In genomic region chr6:35567755-35568154, GRCm38 (mm10) we compare ENCODE assay signal across 8 mouse cellular contexts. TPM values are rescaled to one million over a fixed set of nuclear protein-coding genes. Genes with fewer than 3 reads are reported as not detected.
DNase-seq lines count a peak whose midpoint lies in the region; ATAC-seq and TF ChIP-seq lines count a peak whose summit lies in the region.

No protein-coding gene starts in this region.

- ATAC-seq in heart, postnatal 0 days (ENCODE audit: insufficient read depth, low read depth), result no peak
- ATAC-seq in forebrain, embryonic 11.5 days (replicated peaks; ENCODE audit: low FRiP score), result no peak

- H3K4me3 ChIP-seq in heart, postnatal 0 days (ENCODE audit: low read depth, low read length), result no peak overlapping the region
- H3K4me3 ChIP-seq in heart, embryonic 10.5 days, result no peak overlapping the region
- H3K4me3 ChIP-seq in forebrain, embryonic 11.5 days (ENCODE audit: low read depth, low read length), result no peak overlapping the region

- peak; percentile 15 for DNase-seq in heart, postnatal 0 days (ENCODE audit: low spot score)
- DNase-seq in heart, embryonic 10.5 days (ENCODE audit: low spot score), result no peak
- DNase-seq in thymus, postnatal 14 days, result peak; percentile 42
- no peak for DNase-seq in thymus, postnatal 36 days
- DNase-seq in c-Kit-negative CD71-positive TER-119-positive erythroid progenitor cells, embryonic 14.5 days (ENCODE audit: low read depth, low spot score), result peak; percentile 2
- peak; percentile 79 for DNase-seq in layer of hippocampus, adult 9-10 months (ENCODE audit: low spot score)
- peak; percentile 30 for DNase-seq in right cerebral cortex, postnatal 14 days
- DNase-seq in forebrain, embryonic 11.5 days (ENCODE audit: low spot score), result no peak

- no peaks in the 10 kb centered on the region for H3K4me1 ChIP-seq in heart, postnatal 0 days (ENCODE audit: control insufficient read depth, insufficient read depth)
- H3K4me1 ChIP-seq in heart, embryonic 10.5 days, result no peaks in the 10 kb centered on the region
- no peaks in the 10 kb centered on the region for H3K4me1 ChIP-seq in forebrain, embryonic 11.5 days (replicated peaks; ENCODE audit: control insufficient read depth, insufficient read depth, low read length)

- H3K4me2 ChIP-seq in heart, postnatal 0 days (ENCODE audit: low read depth, low read length), result no peak overlapping the region
- no peak overlapping the region for H3K4me2 ChIP-seq in forebrain, embryonic 11.5 days (ENCODE audit: low read depth, low read length, severe bottlenecking)

- no peak for TF ChIP-seq EP300 in heart, postnatal 0 days (IDR thresholded peaks at IDR 0.05; ENCODE audit: low read depth)

- H3K9ac ChIP-seq in heart, postnatal 0 days (replicated peaks; ENCODE audit: low read depth, low read length), result no peak overlapping the region
- H3K9ac ChIP-seq in forebrain, embryonic 11.5 days (ENCODE audit: low read length), result no peak overlapping the region

- H3K27ac ChIP-seq in heart, postnatal 0 days (ENCODE audit: low read depth), result no peak overlapping the region
- H3K27ac ChIP-seq in heart, embryonic 10.5 days, result no peak overlapping the region
- H3K27ac ChIP-seq in forebrain, embryonic 11.5 days (ENCODE audit: low read depth, low read length), result no peak overlapping the region

- H3K36me3 ChIP-seq in heart, postnatal 0 days (replicated peaks; ENCODE audit: control insufficient read depth, insufficient read depth, low read length), result no peaks in the 10 kb centered on the region
- no peaks in the 10 kb centered on the region for H3K36me3 ChIP-seq in heart, embryonic 10.5 days
- H3K36me3 ChIP-seq in forebrain, embryonic 11.5 days (ENCODE audit: control insufficient read depth, insufficient read depth, low read length), result no peaks in the 10 kb centered on the region

- no peaks in the 10 kb centered on the region for H3K9me3 ChIP-seq in heart, postnatal 0 days (replicated peaks; ENCODE audit: control insufficient read depth, low read length)
- no peaks in the 10 kb centered on the region for H3K9me3 ChIP-seq in heart, embryonic 10.5 days
- H3K9me3 ChIP-seq in forebrain, embryonic 11.5 days (ENCODE audit: control insufficient read depth, low read length), result no peaks in the 10 kb centered on the region

- TF ChIP-seq CTCF in heart, postnatal 0 days (IDR thresholded peaks at IDR 0.05; ENCODE audit: low read depth), result peak; percentile 46

- no peaks in the 10 kb centered on the region for H3K27me3 ChIP-seq in heart, postnatal 0 days (ENCODE audit: control insufficient read depth, insufficient read depth, low read length)
- no peaks in the 10 kb centered on the region for H3K27me3 ChIP-seq in heart, embryonic 10.5 days (ENCODE audit: insufficient read depth, poor library complexity, severe bottlenecking)
- no peaks in the 10 kb centered on the region for H3K27me3 ChIP-seq in forebrain, embryonic 11.5 days (ENCODE audit: control insufficient read depth, insufficient read depth, low read length)

RNA-seq across cellular contexts. Expression of gene Mtpn, which starts 28.1 kb away (rescaled TPM):
- total RNA-seq in heart, postnatal 0 days (2014; rRNA removed; ENCODE audit: low replicate concordance), result 38.0 and 56.2 TPM in 2 replicates
- 46.7 and 51.5 TPM in 2 replicates for polyA plus RNA-seq in heart, postnatal 0 days (2015; fragmentation: Nextera tagmentation; extraction: Ambion mirVana)
- polyA plus RNA-seq in heart, embryonic 10.5 days (2016; fragmentation: Nextera tagmentation; extraction: Ambion mirVana), result 116 and 133 TPM in 2 replicates
- polyA plus RNA-seq in forebrain, embryonic 11.5 days (2014; fragmentation: Nextera tagmentation; extraction: Ambion mirVana), result 156 and 166 TPM in 2 replicates

Comparison
In these comparisons a context has a peak if more than half of its experiments do, and no peak if none do; other contexts are left out.
1. DNase-seq: peak in heart, postnatal 0 days (single experiment), thymus, postnatal 14 days (single experiment), c-Kit-negative CD71-positive TER-119-positive erythroid progenitor cells, embryonic 14.5 days (single experiment), layer of hippocampus, adult 9-10 months (single experiment) and right cerebral cortex, postnatal 14 days (single experiment); none in heart, embryonic 10.5 days (single experiment), thymus, postnatal 36 days (0 of 2) and forebrain, embryonic 11.5 days (single experiment).